Mouse (Mus musculus) layer of hippocampus, adult 18-20 months (tissue): ENCODE data around the gene Shank2. TPM values are rescaled to one million over a fixed set of nuclear protein-coding genes. Genes with fewer than 3 reads are reported as not detected.
A peak's percentile ranks its signal among the peaks of the same experiment; 100 is the strongest.

Source experiments
- DNase-seq, 2 experiments: peaks; one replicate each; pipeline ENCODE4 v3.0.0; 2022; ENCODE audit warnings: low spot score in 2 of 2
- microRNA-seq, 2 experiments: library from miRNA; unstranded; fragments of <30 nt; microRNA quantifications; one replicate each; pipeline ENCODE4 v1.2.0; 2021
- total RNA-seq, 2 experiments: library from RNA; stranded (reverse); gene quantifications; 2 replicates each; pipeline ENCODE4 v1.2.3; 2021

Gene Shank2
- total RNA-seq, 2 experiments from 2014 or later = 119 to 122 TPM

- DNase-seq = peak in 1 of 2 experiments; percentile 42
Measured at GRCm38 (mm10) chr7:144462577-144462976, 460.8 kb downstream of the Shank2 start.

GRCm38 (mm10) chr7:144468741-144469140, 467.0 kb downstream of the Shank2 start:
- no peak for DNase-seq

- no peak for DNase-seq
Measured at GRCm38 (mm10) chr7:144469181-144469641, 467.5 kb downstream of the Shank2 start.

GRCm38 (mm10) chr7:144469908-144470544, 468.3 kb downstream of the Shank2 start:
- DNase-seq = no peak

GRCm38 (mm10) chr7:144470545-144471059, 468.9 kb downstream of the Shank2 start, which contains the start of gene Cttn:
Gene Cttn (minus strand): TSS chr7:144471009.
- DNase-seq = peak; percentile 86 to 92

GRCm38 (mm10) chr7:144471103-144471502, 469.4 kb downstream of the Shank2 start:
- no peak for DNase-seq

GRCm38 (mm10) chr7:144473486-144473885, 471.8 kb downstream of the Shank2 start:
- DNase-seq = no peak

Small RNAs within 50 kb of the gene (microRNA-seq; reads per million reads assigned to microRNA genes)
- gene Mir3105 = 0.98 to 1.7 reads per million in 2 experiments

Other genes starting within 250 kb of the Shank2 start
- 10 to 100 TPM; 19.3 to 22.1 TPM for gene Osbpl5, start 244.9 kb upstream of the Shank2 start, total RNA-seq
- gene Mrgprg, start 234.9 kb upstream of the Shank2 start, total RNA-seq = not detected
- gene Mrgpre, start 217.4 kb upstream of the Shank2 start, total RNA-seq = 1 to 10 TPM; 5.4 to 6.9 TPM
- gene Nadsyn1, start 179.1 kb upstream of the Shank2 start, total RNA-seq = 1 to 10 TPM; 6.4 to 6.8 TPM
- 10 to 100 TPM; 34.3 to 36.9 TPM for gene Dhcr7, start 178.8 kb upstream of the Shank2 start, total RNA-seq
- not detected for gene Gm498, start 135.1 kb upstream of the Shank2 start, total RNA-seq